Comparison of ENCODE assay signal across 28 mouse cellular contexts in the genomic region with DNA sequence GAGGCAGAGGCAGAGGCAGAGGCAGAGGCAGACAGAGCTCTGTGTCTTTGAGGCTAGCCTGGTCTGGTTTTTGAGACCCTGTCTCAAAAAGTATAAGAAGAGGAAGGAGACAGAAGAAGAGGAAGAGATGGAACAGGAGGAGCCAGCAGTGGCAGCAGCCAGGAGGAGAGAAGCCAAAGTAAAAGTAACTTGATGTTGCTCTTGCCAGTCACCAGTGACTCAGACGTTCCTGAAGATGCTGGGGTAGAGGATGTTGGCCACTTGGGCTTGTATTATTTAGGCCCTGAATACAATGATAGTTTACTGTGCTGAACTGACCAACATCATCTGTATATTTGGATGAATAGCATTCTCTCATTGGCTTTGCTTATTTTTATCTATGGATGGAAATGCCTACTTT. TPM values are rescaled to one million over a fixed set of nuclear protein-coding genes. Genes with fewer than 3 reads are reported as not detected.
A peak's percentile ranks its signal among the peaks of the same experiment; 100 is the strongest.
DNase-seq lines count a peak whose midpoint lies in the region; ATAC-seq and TF ChIP-seq lines count a peak whose summit lies in the region.
"Had no signal": no experiment of that assay in that cellular context is flagged by ENCODE, and none has a peak within 500 bp of the region (broad histone marks: within the 10 kb centered on the region; RNA-seq: fewer than 3 reads in every experiment).

No protein-coding gene starts in this region.

- no peak overlapping the region for H3K4me3 ChIP-seq in heart, adult 2 months
- no peak overlapping the region for H3K4me3 ChIP-seq in heart, embryonic 14.5 days (ENCODE audit: control insufficient read depth in 1 of 2, insufficient read depth in 1 of 2, low read depth in 1 of 2, low read length in 2 of 2)
- H3K4me3 ChIP-seq in embryonic facial prominence, embryonic 10.5 days = no peak overlapping the region
- H3K4me3 ChIP-seq: embryonic facial prominence, embryonic 13.5 days; erythroblast, embryonic 14.5 days; forebrain, embryonic 12.5 days; hindbrain, embryonic 13.5 days; liver, embryonic 12.5 days had no signal

- no peak for DNase-seq in heart, adult 2 months
- DNase-seq in heart, postnatal 25 days (ENCODE audit: low spot score) = no peak
- peak; percentile 21 for DNase-seq in NIH3T3 (ENCODE audit: low read depth)
- no peak for DNase-seq in testis, postnatal 10 days (ENCODE audit: low spot score)
- no peak for DNase-seq in thymus, postnatal 25 days
- no peak for DNase-seq in embryonic facial prominence, embryonic 10.5 days (ENCODE audit: low spot score)
- DNase-seq: adrenal gland, postnatal 25 days; cerebellum, adult 11-12 months; cerebellum, adult 9-11 months; embryo, embryonic 11 days; forebrain, postnatal 0 days; kidney, adult 8-10 months; layer of hippocampus, postnatal 36 days; left cerebral cortex, postnatal 4 days; liver, postnatal 0 days; midbrain, embryonic 14.5 days; retina, postnatal 1 day; right cerebral cortex, postnatal 14 days had no signal

- WGBS in heart, adult 2 months = 19% methylated on average over 1 of the region's 1 CpGs
- 46% methylated on average over 1 of the region's 1 CpGs for WGBS in heart, embryonic 14.5 days
- WGBS in embryonic facial prominence, embryonic 10.5 days = 85% methylated on average over 1 of the region's 1 CpGs

- no peak for ATAC-seq in heart, embryonic 14.5 days (ENCODE audit: insufficient number of reproducible peaks, insufficient read depth, low FRiP score, low read depth)
- ATAC-seq: forebrain, postnatal 0 days; intestine, embryonic 16.5 days; liver, embryonic 12.5 days; liver, postnatal 0 days had no signal

- H3K9ac ChIP-seq in heart, adult 2 months (ENCODE audit: low read depth, low read length) = no peak overlapping the region
- peak overlapping the region; percentile 74 for H3K9ac ChIP-seq in heart, embryonic 14.5 days (ENCODE audit: low read length)
- H3K9ac ChIP-seq: embryonic facial prominence, embryonic 13.5 days; forebrain, embryonic 12.5 days; forebrain, postnatal 0 days; hindbrain, embryonic 13.5 days; liver, embryonic 12.5 days; liver, postnatal 0 days had no signal

- H3K4me2 ChIP-seq in heart, embryonic 14.5 days (ENCODE audit: low read length) = no peak overlapping the region
- H3K4me2 ChIP-seq: embryonic facial prominence, embryonic 13.5 days; forebrain, embryonic 12.5 days; hindbrain, embryonic 13.5 days; liver, embryonic 12.5 days had no signal

- peaks cover 18% of the 10 kb centered on the region for H3K4me1 ChIP-seq in heart, adult 2 months (ENCODE audit: control insufficient read depth, insufficient read depth, low read length)
- peaks cover 25 to 46% of the 10 kb centered on the region in 2 experiments for H3K4me1 ChIP-seq in heart, embryonic 14.5 days (ENCODE audit: control insufficient read depth in 2 of 2, insufficient read depth in 2 of 2, low read length in 2 of 2)
- H3K4me1 ChIP-seq in embryonic facial prominence, embryonic 10.5 days = peaks cover 11% of the 10 kb centered on the region
- H3K4me1 ChIP-seq: liver, embryonic 12.5 days had no signal

- H3K27ac ChIP-seq in heart, adult 2 months = peak overlapping the region; percentile 89
- H3K27ac ChIP-seq in heart, embryonic 14.5 days (replicated peaks in 1 of 2; ENCODE audit: control insufficient read depth in 1 of 2, insufficient read depth in 1 of 2, low read depth in 2 of 2, low read length in 2 of 2) = peak overlapping the region; percentile 62 to 100
- no peak overlapping the region for H3K27ac ChIP-seq in embryonic facial prominence, embryonic 10.5 days (replicated peaks)
- H3K27ac ChIP-seq: embryonic facial prominence, embryonic 13.5 days; forebrain, embryonic 12.5 days; hindbrain, embryonic 13.5 days; kidney, postnatal 0 days; liver, embryonic 12.5 days; macrophage had no signal

- TF ChIP-seq CTCF in heart, adult 2 months (IDR thresholded peaks at IDR 0.05) = no peak

- H3K27me3 ChIP-seq in heart, adult 2 months (ENCODE audit: control insufficient read depth, insufficient read depth, low read length) = no peaks in the 10 kb centered on the region
- no peaks in the 10 kb centered on the region for H3K27me3 ChIP-seq in heart, embryonic 14.5 days (ENCODE audit: control insufficient read depth, insufficient read depth, low read length)
- no peaks in the 10 kb centered on the region for H3K27me3 ChIP-seq in embryonic facial prominence, embryonic 10.5 days (replicated peaks; ENCODE audit: low read depth, poor library complexity, severe bottlenecking)
- H3K27me3 ChIP-seq: embryonic facial prominence, embryonic 13.5 days; forebrain, embryonic 12.5 days; hindbrain, embryonic 13.5 days; liver, embryonic 12.5 days had no signal

- no peak for TF ChIP-seq EP300 in heart, adult 2 months (IDR thresholded peaks at IDR 0.05; ENCODE audit: insufficient read depth, low read depth, low read length)

- no peak for TF ChIP-seq POLR2A in heart, adult 2 months (IDR thresholded peaks at IDR 0.05; ENCODE audit: insufficient read depth, low read depth, low read length)

- intact Hi-C loops in heart, adult 2 months (cut with DNase I) = loop anchor here (2.0 to 5.0 kb wide), 3 partner anchors 44 to 259 kb away; a partner anchor contains a TSS
- intact Hi-C loops in heart, postnatal 25 days (cut with DNase I) = loop anchor here (2.0 kb wide), 1 partner anchor 92 kb away; no protein-coding TSS in a partner anchor

- no peaks in the 10 kb centered on the region for H3K79me2 ChIP-seq in heart, adult 2 months (replicated peaks; ENCODE audit: control insufficient read depth, insufficient read depth, low read length)

- no peaks in the 10 kb centered on the region for H3K9me3 ChIP-seq in heart, embryonic 14.5 days (ENCODE audit: control insufficient read depth, low read length)
- H3K9me3 ChIP-seq in embryonic facial prominence, embryonic 10.5 days = no peaks in the 10 kb centered on the region
- H3K9me3 ChIP-seq: embryonic facial prominence, embryonic 13.5 days; forebrain, embryonic 12.5 days; G1E; hindbrain, embryonic 13.5 days; liver, embryonic 12.5 days had no signal

- peaks cover 15% of the 10 kb centered on the region for H3K36me3 ChIP-seq in heart, adult 2 months (ENCODE audit: control insufficient read depth, insufficient read depth, low read length)
- no peaks in the 10 kb centered on the region for H3K36me3 ChIP-seq in heart, embryonic 14.5 days (ENCODE audit: control insufficient read depth, insufficient read depth, low read length)
- no peaks in the 10 kb centered on the region for H3K36me3 ChIP-seq in embryonic facial prominence, embryonic 10.5 days (replicated peaks)
- H3K36me3 ChIP-seq: embryonic facial prominence, embryonic 13.5 days; forebrain, embryonic 12.5 days; G1E; hindbrain, embryonic 13.5 days; liver, embryonic 12.5 days had no signal

RNA-seq across cellular contexts. Expression of a gene that starts 43.9 kb away (rescaled TPM):
- 10 to 100 TPM; 26.3 to 27.2 TPM for total RNA-seq in heart, adult 2 months (2021)
- 16.9 and 27.0 TPM in 2 replicates for polyA plus RNA-seq in heart, adult 2 months (2012; rRNA removed)
- total RNA-seq in heart, postnatal 25 days (2021) = 10 to 100 TPM; 31.9 to 37.7 TPM
- polyA plus RNA-seq in heart, embryonic 14.5 days (2014; fragmentation: Nextera tagmentation; extraction: Ambion mirVana) = 34.7 and 41.9 TPM in 2 replicates
- polyA plus RNA-seq in embryonic facial prominence, embryonic 10.5 days (2016; fragmentation: Nextera tagmentation; extraction: Ambion mirVana) = 0.49 and 1.1 TPM in 2 replicates
- polyA plus RNA-seq: erythroblast, embryonic 14.5 days had no signal
